Mouse (Mus musculus) liver, postnatal 0 days (tissue): ENCODE results near the gene Cux1. TPM values are rescaled to one million over a fixed set of nuclear protein-coding genes. Genes with fewer than 3 reads are reported as not detected.

Experiments used
- ATAC-seq: fragments of 200-750 bp; cut with Nextera tagmentation; 2 replicates; pipeline ENCODE4 v1.8.0; 2017; ENCODE audit warnings: mild to moderate bottlenecking, moderate library complexity
- DNase-seq: peaks from one replicate; pipeline ENCODE4 v3.0.0-alpha.2; 2016
- H3K27ac ChIP-seq: fragments of 300-500 bp; sonication (generic); 2 replicates; pipeline ENCODE4 v1.5.1; 2014; ENCODE audit warnings: antibody characterized with exemption, moderate library complexity, mild to moderate bottlenecking, low read depth
- H3K27me3 ChIP-seq: fragments of 300-500 bp; sonication (generic); 2 replicates; pipeline ENCODE4 v1.6.1; 2014; ENCODE audit warnings: low read length, control low read depth, mixed read lengths; ENCODE audit not compliant: insufficient read depth
- H3K36me3 ChIP-seq: fragments of 300-500 bp; sonication (generic); replicated peaks from 2 replicates; pipeline ENCODE4 v1.6.1; 2014; ENCODE audit warnings: mild to moderate bottlenecking, control low read depth, low read length, moderate library complexity, mixed read lengths; ENCODE audit not compliant: insufficient read depth
- H3K4me1 ChIP-seq: fragments of 300-500 bp; sonication (generic); 2 replicates; pipeline ENCODE4 v1.6.1; 2014; ENCODE audit warnings: antibody characterized with exemption, mild to moderate bottlenecking, control low read depth; ENCODE audit not compliant: insufficient read depth
- H3K4me2 ChIP-seq: fragments of 300-500 bp; sonication (generic); 2 replicates; pipeline ENCODE4 v1.6.1; 2014; ENCODE audit warnings: low read depth, mild to moderate bottlenecking, low read length, moderate library complexity, mixed read lengths
- H3K4me3 ChIP-seq: fragments of 300-500 bp; sonication (generic); 2 replicates; pipeline ENCODE4 v1.5.1; 2014; ENCODE audit warnings: low read depth, low read length
- H3K9ac ChIP-seq: fragments of 300-500 bp; sonication (generic); replicated peaks from 2 replicates; pipeline ENCODE4 v1.6.1; 2014; ENCODE audit warnings: mild to moderate bottlenecking, moderate library complexity
- H3K9me3 ChIP-seq: fragments of 300-500 bp; sonication (generic); 2 replicates; pipeline ENCODE4 v1.6.1; 2016; ENCODE audit warnings: mild to moderate bottlenecking, control low read depth, low read length, mixed read lengths
- CTCF ChIP-seq: sonication (generic); IDR thresholded peaks from 2 replicates; pipeline ENCODE4 v1.5.1; 2016; ENCODE audit warnings: antibody characterized with exemption, low read depth
- EP300 ChIP-seq: IDR thresholded peaks from 2 replicates; pipeline ENCODE4 v1.6.1; 2016; ENCODE audit warnings: antibody characterized with exemption, low read depth, mild to moderate bottlenecking
- WGBS: fragments of 180-500 bp; shearing (Covaris S2); extraction: QIAGEN DNeasy Blood & Tissue Kit; methylation state at CpG from one replicate; pipeline ENCODE4 v1.1.7; 2014; ENCODE audit not compliant: insufficient replicate concordance; 5-methylcytosine and 5-hydroxymethylcytosine counted together
- microRNA-seq: library from miRNA; unstranded; fragments of <30 nt; microRNA quantifications from one replicate; pipeline ENCODE4, GENCODE M21; 2016
- polyA plus RNA-seq: library from polyadenylated mRNA; unstranded; fragments of >200 nt; fragmentation: Nextera tagmentation; extraction: Ambion mirVana; gene quantifications from 2 replicates; pipeline ENCODE4 v1.2.1, GENCODE M21; 2015

Cux1 gene
- polyA plus RNA-seq, 1 experiment from 2014 or later = 10.7 TPM

- ATAC-seq (peak; percentile 94), DNase-seq (peak; percentile 98)
- Histone ChIP-seq H3K27ac (peak within 1 kb of the TSS; percentile 86), H3K4me1 (peaks cover 8% of the 10 kb centered on the region), H3K9ac (peak within 1 kb of the TSS; percentile 97), H3K4me3 (peak within 1 kb of the TSS; percentile 97), H3K9me3 (no peaks in the 10 kb centered on the region), H3K27me3 (no peaks in the 10 kb centered on the region), H3K4me2 (peak within 1 kb of the TSS; percentile 91), H3K36me3 (peaks cover 26% of the 10 kb centered on the region)
- TF ChIP-seq EP300 (no peak), CTCF (no peak)
- WGBS = under 1% methylated on average over 62 of the region's 62 CpGs
Observed at GRCm38 (mm10) chr5:136198474-136199391, 368.6 kb downstream of the Cux1 start, which contains the start of gene Prkrip1. Gene Prkrip1, minus strand, starts transcription at chr5:136198963.

Small RNA genes lying within 50 kb of the gene (microRNA-seq; reads per million reads assigned to microRNA genes)
- not detected for gene Mir721

Other genes starting within 250 kb of the Cux1 start
- not detected in 2 replicates for gene Myl10, start 125.7 kb upstream of the Cux1 start, polyA plus RNA-seq